Mouse (Mus musculus) central nervous system, embryonic 14 days (tissue): ENCODE results near the gene Trmt1l. TPM values are rescaled to one million over a fixed set of nuclear protein-coding genes. Genes with fewer than 3 reads are reported as not detected.

Source experiments
- polyA plus RNA-seq: library from polyadenylated mRNA; depleted of rRNA; stranded (reverse); fragments of >200 nt; gene quantifications from 2 replicates; pipeline ENCODE4 v1.2.3, GENCODE M21; 2012; rRNA removed

The Trmt1l gene
- 33.2 and 37.4 TPM in 2 replicates for polyA plus RNA-seq

DNA sequence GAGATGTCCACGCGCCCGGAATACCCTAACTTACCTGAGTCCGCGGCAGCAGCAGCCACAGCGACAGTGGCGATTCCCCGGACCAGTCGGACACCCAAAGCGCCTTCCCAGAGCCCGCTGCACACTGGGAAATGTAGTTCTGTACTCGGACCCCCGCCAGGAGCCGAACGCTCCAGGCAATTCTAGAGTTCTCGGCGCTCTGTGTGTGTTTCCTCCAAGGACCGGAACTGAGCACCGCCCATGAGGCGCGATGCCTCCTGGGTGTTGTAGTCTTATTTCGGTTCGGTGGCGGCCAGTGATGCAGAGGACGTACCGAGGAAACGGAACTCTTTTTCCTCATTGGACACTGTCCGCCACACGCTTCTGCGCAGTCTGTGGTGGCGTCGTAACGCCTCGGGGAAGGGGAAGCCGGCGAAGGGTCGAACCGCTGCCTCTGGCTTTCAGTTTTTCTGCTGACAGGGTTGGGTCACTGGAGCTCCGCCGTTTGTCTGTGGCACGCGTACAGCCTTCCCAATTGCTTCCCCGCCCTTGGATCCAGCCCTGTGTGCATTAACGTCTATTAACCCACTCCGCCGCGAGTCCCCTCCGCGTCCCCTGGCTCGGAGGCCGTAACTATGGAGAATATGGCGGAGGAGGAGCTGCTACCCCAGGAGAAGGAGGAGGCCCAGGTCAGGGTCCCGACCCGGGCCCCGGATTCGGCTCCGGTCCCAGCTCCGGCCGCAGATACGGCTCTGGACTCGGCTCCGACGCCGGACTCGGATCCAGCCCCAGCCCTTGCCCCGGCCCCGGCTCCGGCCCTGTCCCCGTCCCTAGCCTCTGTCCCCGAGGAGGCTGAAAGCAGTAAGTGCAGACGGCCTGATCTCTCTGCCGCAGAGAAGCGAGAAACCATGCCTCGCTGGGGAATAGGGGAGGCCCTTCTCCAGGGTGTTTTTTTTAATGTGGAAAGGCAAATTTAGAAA is at the start of gene Trmt1l, which contains the start of gene Swt1:
Gene Trmt1l, plus strand, starts transcription at position 280 of the 959 bp plus-strand sequence.
Gene Swt1, minus strand, starts transcription at position 193 of the 959 bp plus-strand sequence.

DNA sequence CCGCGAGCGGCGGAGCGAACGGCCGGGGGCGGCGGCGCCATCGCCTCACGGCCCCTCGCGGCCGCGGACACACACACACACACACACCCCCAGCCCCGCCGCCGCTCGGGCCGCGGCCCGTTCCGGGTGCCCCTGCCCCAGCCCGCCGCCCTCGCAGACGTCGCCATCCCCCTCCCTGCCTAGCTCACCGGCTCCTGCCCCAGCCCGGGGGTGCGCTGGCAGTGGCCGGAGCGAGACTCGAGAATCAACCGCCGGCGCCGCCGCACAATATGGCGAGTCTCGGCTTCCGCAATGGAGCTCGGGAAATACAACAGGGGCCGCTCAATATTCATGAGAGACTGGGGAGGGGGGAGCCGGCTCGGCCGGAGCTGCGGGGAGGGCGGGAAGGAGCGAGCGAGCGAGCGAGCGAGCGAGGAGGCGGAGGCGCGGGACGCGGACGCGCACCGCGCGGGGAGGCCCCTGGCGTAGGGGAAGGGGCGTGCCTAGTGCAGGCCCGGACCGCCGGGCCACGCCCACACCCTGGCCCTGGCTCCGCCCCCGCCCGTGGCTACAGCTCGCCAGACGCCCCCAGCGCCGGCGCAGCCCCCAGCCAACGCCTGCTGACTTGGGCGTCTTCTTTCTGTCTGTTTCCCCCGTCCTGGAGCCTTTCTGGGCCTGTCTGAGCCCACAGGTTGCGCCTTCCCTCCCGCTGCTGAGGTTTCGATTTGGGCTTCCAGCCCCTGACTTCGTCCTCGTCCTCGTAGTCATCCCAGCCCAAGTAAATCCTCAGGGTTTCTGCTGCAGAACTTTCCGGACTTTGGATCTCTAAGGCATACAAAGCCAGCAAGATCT is 72.4 kb downstream of the Trmt1l start, which contains the start of gene Rnf2:
Gene Rnf2, minus strand, starts transcription at position 425 of the 831 bp plus-strand sequence.

Other genes starting within 250 kb of the Trmt1l start
- gene Gm47985, start 246.0 kb upstream of the Trmt1l start, polyA plus RNA-seq: 0.06 TPM in 2 replicates
- gene Gm8947, start 236.2 kb upstream of the Trmt1l start, polyA plus RNA-seq: not detected in 2 replicates
- 0.14 TPM in 1 of 2 replicates, not detected in the other for gene Gm47995, start 230.1 kb upstream of the Trmt1l start, polyA plus RNA-seq
- 0.08 TPM in 1 of 2 replicates, not detected in the other for gene 3110040M04Rik, start 224.4 kb upstream of the Trmt1l start, polyA plus RNA-seq
- gene Gm47996, start 218.4 kb upstream of the Trmt1l start, polyA plus RNA-seq: not detected in 2 replicates
- gene Ivns1abp, start 84.1 kb upstream of the Trmt1l start, polyA plus RNA-seq: 228 and 273 TPM in 2 replicates
- gene Swt1, start 87 bp upstream of the Trmt1l start, polyA plus RNA-seq: 21.6 and 23.7 TPM in 2 replicates
- 97.9 and 111 TPM in 2 replicates for gene Rnf2, start 72.4 kb downstream of the Trmt1l start, polyA plus RNA-seq
- gene Fam129a, start 142.6 kb downstream of the Trmt1l start, polyA plus RNA-seq: 0.64 and 1.7 TPM in 2 replicates